Mouse (Mus musculus): ENCODE measurements around the gene Ick.

GRCm38 (mm10) chr9:78197801-78198200 is 88.8 kb downstream of the Ick start:
- no peak for TF ChIP-seq CTCF (IDR thresholded peaks at IDR 0.05; ENCODE audit: borderline replicate concordance, extremely low read depth, insufficient read depth, insufficient read length)
- no peak for TF ChIP-seq POLR2A (IDR thresholded peaks at IDR 0.05; ENCODE audit: borderline replicate concordance, extremely low read depth, insufficient read depth, insufficient read length, poor library complexity, severe bottlenecking)

Measured in brain, embryonic 14.5 days (tissue).